Mouse (Mus musculus): Measurements from ENCODE around the gene Tcp11l1.

DNA sequence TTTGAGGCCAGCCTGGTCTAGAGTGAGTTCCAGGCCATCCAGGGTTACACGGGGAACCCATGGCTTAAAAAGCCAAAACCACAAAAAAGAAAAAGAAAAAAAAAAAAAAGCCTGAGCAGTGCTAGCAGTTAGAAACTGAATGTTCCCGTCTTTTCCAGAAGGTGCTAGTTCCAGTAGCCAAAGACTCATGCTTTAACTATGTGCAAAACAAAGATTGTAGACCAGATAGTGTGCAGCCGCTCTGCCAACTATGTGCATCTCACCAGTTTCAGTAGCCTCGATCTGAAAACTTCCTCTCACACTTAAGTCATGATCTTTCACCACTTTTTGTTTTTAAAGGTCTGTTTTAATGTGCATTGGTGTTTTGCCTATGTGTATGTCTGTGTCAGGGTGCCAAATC is 5.9 kb upstream of the Tcp11l1 start:
- no peak for TF ChIP-seq CTCF (IDR thresholded peaks at IDR 0.05; ENCODE audit: borderline replicate concordance, extremely low read depth, insufficient read depth, insufficient read length)
- TF ChIP-seq POLR2A (IDR thresholded peaks at IDR 0.05; ENCODE audit: borderline replicate concordance, extremely low read depth, insufficient read depth, insufficient read length, poor library complexity, severe bottlenecking), result no peak
